Mouse (Mus musculus) cortical plate, adult 2 months (tissue): Measurements from ENCODE around the gene Mlst8.
"Not testable (repeated sequence)": the region's sequence is repeated elsewhere in the genome, so short reads cannot be mapped to it uniquely, and the experiment has no call there.

ENCODE experiments used
- CTCF ChIP-seq: fragments of 200-500 bp; IDR thresholded peaks from 2 replicates; pipeline ENCODE4 v1.5.1; 2011; ENCODE audit warnings: mild to moderate bottlenecking, control low read depth, low read length; ENCODE audit not compliant: insufficient read depth; ENCODE audit errors: extremely low read depth
- POLR2A ChIP-seq: fragments of 200-500 bp; IDR thresholded peaks from 2 replicates; pipeline ENCODE4 v1.6.1; 2011; ENCODE audit warnings: mild to moderate bottlenecking, low read length, control low read depth; ENCODE audit not compliant: insufficient read depth; ENCODE audit errors: extremely low read depth

- TF ChIP-seq CTCF, POLR2A: not testable (repeated sequence)
These were observed 53.6 kb downstream of the Mlst8 start for GRCm38 (mm10) chr17:24425326-24425725.
